Mouse (Mus musculus) midbrain, embryonic 11.5 days (tissue): ENCODE data around the gene Rundc3a. TPM values are rescaled to one million over a fixed set of nuclear protein-coding genes. Genes with fewer than 3 reads are reported as not detected.
A peak's percentile ranks its signal among the peaks of the same experiment; 100 is the strongest.

Experiments
- ATAC-seq: fragments of 200-750 bp; cut with Nextera tagmentation; 2 replicates; pipeline ENCODE4 v1.8.0; 2017; ENCODE audit warnings: moderate TSS enrichment, moderate library complexity; ENCODE audit not compliant: low FRiP score
- DNase-seq: peaks from one replicate; pipeline ENCODE4 v3.0.0; 2015; ENCODE audit warnings: low spot score; ENCODE audit errors: missing footprints
- H3K27ac ChIP-seq: fragments of 300-500 bp; sonication (generic); 2 replicates; pipeline ENCODE4 v1.5.1; 2014; ENCODE audit warnings: low read depth, low read length
- H3K27me3 ChIP-seq: fragments of 300-500 bp; sonication (generic); 2 replicates; pipeline ENCODE4 v1.6.1; 2014; ENCODE audit warnings: mild to moderate bottlenecking, low read length, moderate library complexity, mixed read lengths; ENCODE audit not compliant: control insufficient read depth, insufficient read depth
- H3K36me3 ChIP-seq: fragments of 300-500 bp; sonication (generic); 2 replicates; pipeline ENCODE4 v1.6.1; 2014; ENCODE audit warnings: mild to moderate bottlenecking, low read length, moderate library complexity, mixed read lengths; ENCODE audit not compliant: control insufficient read depth, insufficient read depth
- H3K4me1 ChIP-seq: fragments of 300-500 bp; sonication (generic); 2 replicates; pipeline ENCODE4 v1.6.1; 2014; ENCODE audit warnings: low read length; ENCODE audit not compliant: control insufficient read depth, insufficient read depth
- H3K4me2 ChIP-seq: fragments of 300-500 bp; sonication (generic); 2 replicates; pipeline ENCODE4 v1.6.1; 2014; ENCODE audit warnings: mild to moderate bottlenecking, moderate library complexity
- H3K4me3 ChIP-seq: fragments of 300-500 bp; sonication (generic); 2 replicates; pipeline ENCODE4 v1.5.1; 2014; ENCODE audit warnings: low read depth, low read length
- H3K9ac ChIP-seq: fragments of 300-500 bp; sonication (generic); 2 replicates; pipeline ENCODE4 v1.6.1; 2014; ENCODE audit warnings: low read length
- H3K9me3 ChIP-seq: fragments of 300-500 bp; sonication (generic); 2 replicates; pipeline ENCODE4 v1.6.1; 2016; ENCODE audit warnings: low read length; ENCODE audit not compliant: control insufficient read depth
- WGBS: fragments of 180-500 bp; shearing (Covaris S2); extraction: QIAGEN DNeasy Blood & Tissue Kit; methylation state at CpG from one replicate; pipeline ENCODE4 v1.1.7; 2014; 5-methylcytosine and 5-hydroxymethylcytosine counted together
- polyA plus RNA-seq: library from polyadenylated mRNA; unstranded; fragments of >200 nt; fragmentation: Nextera tagmentation; extraction: Ambion mirVana; gene quantifications from 2 replicates; pipeline ENCODE4 v1.2.1, GENCODE M21; 2014

The Rundc3a gene
- polyA plus RNA-seq, 1 experiment from 2014 or later = 43.0 TPM

DNA sequence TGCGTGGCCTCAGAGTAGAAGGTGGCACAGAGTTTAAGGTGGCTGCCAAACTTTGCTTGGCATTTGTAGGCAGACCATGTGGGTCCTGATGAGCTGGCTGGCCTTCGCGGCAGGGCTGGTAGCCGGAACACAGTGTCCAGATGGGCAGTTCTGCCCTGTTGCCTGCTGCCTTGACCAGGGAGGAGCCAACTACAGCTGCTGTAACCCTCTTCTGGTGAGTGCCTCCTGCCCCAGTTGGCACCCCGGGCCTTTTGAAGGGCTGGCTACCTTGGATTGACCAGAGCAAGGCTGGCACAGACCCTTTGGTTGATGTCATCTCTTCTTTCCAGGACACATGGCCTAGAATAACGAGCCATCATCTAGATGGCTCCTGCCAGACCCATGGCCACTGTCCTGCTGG, 39.7 kb downstream of the Rundc3a start:
- no peak overlapping the region for H3K9ac ChIP-seq
- DNase-seq (no peak), ATAC-seq (no peak)
- no peak overlapping the region for H3K4me3 ChIP-seq
- WGBS = 94% methylated on average over 6 of the region's 6 CpGs
- H3K4me2 ChIP-seq = no peak overlapping the region
- no peaks in the 10 kb centered on the region for H3K9me3 ChIP-seq
- no peak overlapping the region for H3K27ac ChIP-seq
- peaks cover 8% of the 10 kb centered on the region for H3K36me3 ChIP-seq
- H3K4me1 ChIP-seq = peaks cover 17% of the 10 kb centered on the region
- H3K27me3 ChIP-seq = peaks cover 2% of the 10 kb centered on the region

- Histone ChIP-seq H3K27me3 (peaks cover 5% of the 10 kb centered on the region), H3K4me1 (peaks cover 21% of the 10 kb centered on the region), H3K27ac (no peak overlapping the region), H3K36me3 (peaks cover 9% of the 10 kb centered on the region), H3K9ac (no peak overlapping the region), H3K9me3 (no peaks in the 10 kb centered on the region), H3K4me3 (no peak overlapping the region), H3K4me2 (no peak overlapping the region)
- DNase-seq (no peak), ATAC-seq (no peak)
- WGBS = 92% methylated on average over 7 of the region's 7 CpGs
Measured at GRCm38 (mm10) chr11:102433866-102434265, 40.7 kb downstream of the Rundc3a start.

GRCm38 (mm10) chr11:102434406-102434805, 41.2 kb downstream of the Rundc3a start:
- DNase-seq (peak; percentile 99), ATAC-seq (0 out of 2 replicates have a peak, but pooled peaks have one; percentile 19)
- Histone ChIP-seq H3K4me3 (no peak overlapping the region), H3K9me3 (no peaks in the 10 kb centered on the region), H3K27me3 (peaks cover 11% of the 10 kb centered on the region), H3K4me2 (no peak overlapping the region), H3K27ac (no peak overlapping the region), H3K9ac (no peak overlapping the region), H3K36me3 (peaks cover 9% of the 10 kb centered on the region), H3K4me1 (peaks cover 24% of the 10 kb centered on the region)
- 10% methylated on average over 7 of the region's 7 CpGs for WGBS

DNA sequence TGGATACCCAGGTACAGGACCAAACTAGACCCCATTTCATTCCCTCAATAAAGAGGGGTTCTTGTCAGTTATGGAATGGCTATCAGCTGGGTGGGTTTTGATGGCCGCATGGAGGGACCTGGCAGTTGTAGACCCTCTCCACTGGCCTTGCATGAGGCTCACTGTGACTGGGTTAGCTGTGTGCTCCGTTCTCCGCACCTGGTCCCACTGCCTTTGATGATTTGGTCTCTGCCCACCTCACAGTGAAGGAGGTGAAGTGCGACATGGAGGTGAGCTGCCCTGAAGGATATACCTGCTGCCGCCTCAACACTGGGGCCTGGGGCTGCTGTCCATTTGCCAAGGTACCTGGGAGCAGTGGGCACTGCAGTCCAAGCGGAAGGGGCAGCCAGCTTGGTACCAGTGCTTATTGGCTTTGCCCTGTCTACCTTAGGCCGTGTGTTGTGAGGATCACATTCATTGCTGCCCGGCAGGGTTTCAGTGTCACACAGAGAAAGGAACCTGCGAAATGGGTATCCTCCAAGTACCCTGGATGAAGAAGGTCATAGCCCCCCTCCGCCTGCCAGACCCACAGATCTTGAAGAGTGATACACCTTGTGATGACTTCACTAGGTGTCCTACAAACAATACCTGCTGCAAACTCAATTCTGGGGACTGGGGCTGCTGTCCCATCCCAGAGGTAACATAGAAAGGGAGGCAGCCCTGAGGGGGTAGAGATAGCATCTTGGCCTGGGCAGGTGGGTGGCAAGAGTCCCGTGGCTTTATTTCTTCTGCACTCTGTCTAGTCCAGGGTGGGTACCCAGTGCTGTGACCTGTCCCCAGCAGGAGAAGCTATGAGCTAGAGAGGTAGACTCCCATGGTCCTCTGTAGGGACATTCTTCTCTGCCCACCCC, 41.9 kb downstream of the Rundc3a start:
- Histone ChIP-seq H3K9ac (no peak overlapping the region), H3K36me3 (peaks cover 14% of the 10 kb centered on the region), H3K27me3 (peaks cover 11% of the 10 kb centered on the region), H3K27ac (no peak overlapping the region), H3K4me2 (no peak overlapping the region), H3K9me3 (no peaks in the 10 kb centered on the region), H3K4me3 (no peak overlapping the region), H3K4me1 (peaks cover 20% of the 10 kb centered on the region)
- peak; percentile 81 for DNase-seq
- WGBS = 96% methylated on average over 11 of the region's 11 CpGs
- ATAC-seq = no peak

GRCm38 (mm10) chr11:102435754-102436470, 42.7 kb downstream of the Rundc3a start:
- Histone ChIP-seq H3K27ac (no peak overlapping the region), H3K4me1 (peaks cover 20% of the 10 kb centered on the region), H3K36me3 (peaks cover 14% of the 10 kb centered on the region), H3K4me2 (no peak overlapping the region), H3K4me3 (no peak overlapping the region), H3K9me3 (no peaks in the 10 kb centered on the region), H3K27me3 (peaks cover 11% of the 10 kb centered on the region), H3K9ac (no peak overlapping the region)
- peak; percentile 82 for DNase-seq
- 96% methylated on average over 18 of the region's 18 CpGs for WGBS
- no peak for ATAC-seq

- Histone ChIP-seq H3K27me3 (peaks cover 11% of the 10 kb centered on the region), H3K27ac (no peak overlapping the region), H3K9ac (no peak overlapping the region), H3K4me3 (no peak overlapping the region), H3K4me2 (no peak overlapping the region), H3K9me3 (no peaks in the 10 kb centered on the region), H3K36me3 (peaks cover 19% of the 10 kb centered on the region), H3K4me1 (peaks cover 20% of the 10 kb centered on the region)
- ATAC-seq (no peak), DNase-seq (peak; percentile 82)
- 89% methylated on average over 10 of the region's 10 CpGs for WGBS
Measured at GRCm38 (mm10) chr11:102436471-102436790, 43.2 kb downstream of the Rundc3a start.

DNA sequence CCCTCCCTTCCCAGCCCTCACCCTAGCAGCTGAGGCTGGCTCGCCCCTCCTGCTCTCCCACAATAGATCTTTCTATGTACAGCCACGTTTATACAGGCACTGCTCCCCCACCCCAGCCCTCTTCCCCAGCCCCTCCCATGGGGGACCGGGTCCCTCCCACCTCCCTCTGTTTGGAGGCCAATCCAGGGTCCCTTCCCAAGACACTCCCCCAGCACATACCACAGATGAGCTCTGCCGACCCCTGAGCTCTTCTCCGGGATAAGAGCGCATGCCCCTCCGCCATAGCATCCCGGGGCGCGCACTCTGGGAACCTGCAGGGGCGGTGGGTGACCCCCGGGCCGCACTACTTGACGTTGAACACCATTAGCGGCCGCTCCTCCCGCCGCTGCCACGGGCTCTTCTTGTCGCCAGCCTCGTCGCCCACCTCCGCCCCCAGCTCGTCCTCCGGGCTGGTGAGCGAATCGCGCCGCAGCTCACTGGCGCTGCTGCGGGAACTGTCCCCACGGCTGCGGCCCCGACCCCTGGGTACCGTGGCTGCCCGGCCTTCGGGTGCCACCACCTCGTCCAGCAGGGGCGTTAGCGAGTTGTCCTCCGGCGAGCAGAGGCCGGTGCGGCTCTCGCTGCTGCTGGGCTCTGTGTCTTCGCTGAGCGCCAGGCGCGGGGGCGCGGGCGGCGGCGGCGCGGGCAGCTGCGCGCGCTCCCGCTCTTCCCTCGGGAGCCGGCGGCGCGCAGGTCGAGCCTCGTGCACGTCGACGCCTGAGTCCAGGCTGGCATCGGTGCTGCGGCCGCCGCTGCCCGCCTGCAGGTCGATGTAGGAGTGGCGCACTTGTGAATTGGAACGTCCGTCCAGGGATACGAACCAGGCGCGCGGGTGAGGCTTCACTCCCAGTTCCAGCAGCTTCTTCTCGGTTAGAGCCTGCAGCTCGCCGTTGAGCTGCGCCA, 44.2 kb downstream of the Rundc3a start:
- Histone ChIP-seq H3K27ac (peak overlapping the region; percentile 48), H3K9me3 (no peaks in the 10 kb centered on the region), H3K4me2 (peak overlapping the region; percentile 59), H3K27me3 (peaks cover 11% of the 10 kb centered on the region), H3K9ac (peak overlapping the region; percentile 59; the same call in 1 of the 2 replicates), H3K36me3 (peaks cover 25% of the 10 kb centered on the region), H3K4me3 (peak overlapping the region; percentile 31), H3K4me1 (peaks cover 20% of the 10 kb centered on the region)
- DNase-seq = peak; percentile 93
- WGBS = 7% methylated on average over 72 of the region's 87 CpGs
- peak; percentile 55 for ATAC-seq

DNA sequence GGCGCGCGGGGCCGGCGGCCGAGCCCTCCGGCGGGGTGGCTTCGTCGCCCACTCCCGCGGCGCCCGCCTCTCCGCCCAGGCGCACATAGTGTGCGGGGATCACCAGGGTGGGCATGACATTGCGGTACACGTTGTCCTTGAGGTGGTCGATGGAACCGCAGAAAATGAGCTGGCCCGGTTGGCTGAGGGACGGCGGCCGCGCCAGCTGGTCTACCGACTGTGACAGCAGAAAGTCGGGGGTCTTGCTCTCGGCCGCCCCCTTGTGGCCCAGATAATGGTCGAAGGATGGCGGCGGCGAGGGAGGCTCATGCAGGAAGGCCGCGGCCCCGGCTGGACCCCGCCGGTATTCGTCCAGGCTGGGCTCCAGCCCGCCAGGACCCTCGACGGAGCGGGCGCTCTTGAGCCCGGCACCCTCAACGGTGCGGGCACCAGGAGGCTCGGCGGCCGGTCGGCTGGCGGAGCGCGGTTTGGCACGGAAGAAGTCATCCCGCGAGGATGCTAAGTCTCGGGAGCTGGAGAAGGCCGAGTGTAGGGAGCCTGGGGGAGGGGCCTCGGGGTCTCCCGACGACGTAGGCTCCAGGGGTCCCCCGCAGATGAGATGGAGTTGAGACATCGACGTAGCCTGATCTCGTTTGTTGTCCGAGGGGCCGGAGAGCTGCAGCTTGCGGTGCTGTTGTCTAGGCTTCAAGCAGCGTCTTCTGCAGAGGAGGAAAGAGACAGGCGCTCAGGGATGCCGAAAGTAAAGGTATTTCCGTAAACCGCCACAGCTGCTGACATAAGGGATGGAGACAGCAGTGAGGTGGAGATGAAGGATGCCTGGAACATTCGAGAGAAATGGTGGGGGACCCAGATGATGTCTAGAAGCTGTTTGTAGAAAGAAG, 45.2 kb downstream of the Rundc3a start:
- H3K36me3 ChIP-seq = peaks cover 29% of the 10 kb centered on the region
- 7% methylated on average over 77 of the region's 77 CpGs for WGBS
- H3K4me2 ChIP-seq = peak overlapping the region; percentile 59
- H3K27ac ChIP-seq = peak overlapping the region; percentile 4; the same call in 1 of the 2 replicates
- no peaks in the 10 kb centered on the region for H3K9me3 ChIP-seq
- peaks cover 20% of the 10 kb centered on the region for H3K4me1 ChIP-seq
- peak; percentile 54 for ATAC-seq
- peak; percentile 100 for DNase-seq
- 0 out of 2 replicates have a peak overlapping the region, but pooled peaks have one; percentile 59 for H3K9ac ChIP-seq
- peaks cover 11% of the 10 kb centered on the region for H3K27me3 ChIP-seq
- peak overlapping the region; percentile 31 for H3K4me3 ChIP-seq
